Mouse (Mus musculus) cortical plate, adult 2 months (tissue): ENCODE results near the gene Elfn2.

ENCODE experiments used
- CTCF ChIP-seq: fragments of 200-500 bp; IDR thresholded peaks from 2 replicates; pipeline ENCODE4 v1.5.1; 2011; ENCODE audit warnings: mild to moderate bottlenecking, control low read depth, low read length; ENCODE audit not compliant: insufficient read depth; ENCODE audit errors: extremely low read depth
- POLR2A ChIP-seq: fragments of 200-500 bp; IDR thresholded peaks from 2 replicates; pipeline ENCODE4 v1.6.1; 2011; ENCODE audit warnings: mild to moderate bottlenecking, low read length, control low read depth; ENCODE audit not compliant: insufficient read depth; ENCODE audit errors: extremely low read depth

GRCm38 (mm10) chr15:78624961-78625360, 93.6 kb downstream of the Elfn2 start:
- no peak for TF ChIP-seq POLR2A
- no peak for TF ChIP-seq CTCF
